In genomic region chr2:22810851-22811250, GRCm38 (mm10) we compare ENCODE assay signal across 9 mouse cellular contexts. TPM values are rescaled to one million over a fixed set of nuclear protein-coding genes. Genes with fewer than 3 reads are reported as not detected.
DNase-seq lines count a peak whose midpoint lies in the region; ATAC-seq and TF ChIP-seq lines count a peak whose summit lies in the region.
"Had no signal": no experiment of that assay in that cellular context is flagged by ENCODE, and none has a peak within 500 bp of the region (broad histone marks: within the 10 kb centered on the region; RNA-seq: fewer than 3 reads in every experiment).

No protein-coding gene starts in this region.

- H3K27ac ChIP-seq in midbrain, embryonic 16.5 days (ENCODE audit: low read length), result no peak overlapping the region
- no peak overlapping the region for H3K27ac ChIP-seq in forebrain, embryonic 13.5 days
- H3K27ac ChIP-seq: embryonic facial prominence, embryonic 12.5 days had no signal

- H3K4me1 ChIP-seq in lung, adult 2 months (ENCODE audit: control insufficient read depth, insufficient read depth, low read length), result no peaks in the 10 kb centered on the region; the same call in 1 of the 2 replicates
- H3K4me1 ChIP-seq in midbrain, embryonic 16.5 days (ENCODE audit: control insufficient read depth, insufficient read depth, low read length), result no peaks in the 10 kb centered on the region
- no peaks in the 10 kb centered on the region for H3K4me1 ChIP-seq in forebrain, embryonic 13.5 days
- H3K4me1 ChIP-seq: embryonic facial prominence, embryonic 12.5 days had no signal

- no peak overlapping the region for H3K4me2 ChIP-seq in midbrain, embryonic 16.5 days (ENCODE audit: low read length)
- no peak overlapping the region for H3K4me2 ChIP-seq in forebrain, embryonic 13.5 days
- H3K4me2 ChIP-seq: embryonic facial prominence, embryonic 12.5 days had no signal

- intact Hi-C loops in heart, postnatal 10 days (cut with DNase I), result no loop called here

- no peaks in the 10 kb centered on the region for H3K36me3 ChIP-seq in midbrain, embryonic 16.5 days (ENCODE audit: control insufficient read depth, insufficient read depth, low read length)
- H3K36me3 ChIP-seq in forebrain, embryonic 13.5 days (ENCODE audit: poor library complexity, severe bottlenecking), result no peaks in the 10 kb centered on the region
- H3K36me3 ChIP-seq: embryonic facial prominence, embryonic 12.5 days had no signal

- ATAC-seq in activated CD4-positive, CD25-positive, alpha-beta regulatory T cell, adult 4 months, result peak; percentile 30
- no peak for ATAC-seq in midbrain, embryonic 16.5 days
- ATAC-seq in forebrain, embryonic 13.5 days, result no peak

- no peak for TF ChIP-seq CTCF in lung, adult 2 months (IDR thresholded peaks at IDR 0.05; ENCODE audit: insufficient read depth, low read length)

- H3K27me3 ChIP-seq in midbrain, embryonic 16.5 days (ENCODE audit: control insufficient read depth, insufficient read depth, low read depth, low read length), result no peaks in the 10 kb centered on the region
- H3K27me3 ChIP-seq in forebrain, embryonic 13.5 days, result no peaks in the 10 kb centered on the region
- H3K27me3 ChIP-seq: embryonic facial prominence, embryonic 12.5 days had no signal

- H3K9ac ChIP-seq in midbrain, embryonic 16.5 days (ENCODE audit: low read depth, low read length), result no peak overlapping the region
- H3K9ac ChIP-seq in forebrain, embryonic 13.5 days, result no peak overlapping the region
- H3K9ac ChIP-seq: embryonic facial prominence, embryonic 12.5 days had no signal

- no peak overlapping the region for H3K4me3 ChIP-seq in lung, adult 2 months (replicated peaks; ENCODE audit: extremely low read depth, low read depth, low read length)
- H3K4me3 ChIP-seq in midbrain, embryonic 16.5 days (ENCODE audit: low read depth, low read length), result no peak overlapping the region
- H3K4me3 ChIP-seq in forebrain, embryonic 13.5 days, result no peak overlapping the region
- H3K4me3 ChIP-seq: embryonic facial prominence, embryonic 12.5 days had no signal

- 78% methylated on average over 4 of the region's 4 CpGs for WGBS in lung, adult 2 months
- whole genome bisulfite sequencing in midbrain, embryonic 16.5 days, result 92% methylated on average over 4 of the region's 4 CpGs
- 88% methylated on average over 4 of the region's 4 CpGs for WGBS in forebrain, embryonic 13.5 days

- H3K9me3 ChIP-seq in midbrain, embryonic 16.5 days (replicated peaks; ENCODE audit: control insufficient read depth, low read length, poor library complexity, severe bottlenecking), result no peaks in the 10 kb centered on the region
- no peaks in the 10 kb centered on the region for H3K9me3 ChIP-seq in forebrain, embryonic 13.5 days (replicated peaks)
- H3K9me3 ChIP-seq: embryonic facial prominence, embryonic 12.5 days had no signal

- TF ChIP-seq POLR2A in lung, adult 2 months (IDR thresholded peaks at IDR 0.05; ENCODE audit: borderline replicate concordance, extremely low read depth, low read depth, low read length), result no peak

- peak; percentile 46 for DNase-seq in lung, adult 18-20 months
- DNase-seq in lung, adult 2 months, result no peak
- peak; percentile 13 to 18 for DNase-seq in heart, postnatal 10 days
- peak; percentile 79 to 83 for DNase-seq in monocyte, adult 2 months (ENCODE audit: low read depth in 1 of 2, low spot score in 2 of 2)
- DNase-seq in left cerebral cortex, adult 9 months (ENCODE audit: low spot score in 2 of 2), result no peak

RNA-seq across cellular contexts. Expression of gene Apbb1ip, which starts 37.0 kb away (rescaled TPM):
- polyA plus RNA-seq in lung, adult 2 months (2012; rRNA removed), result 5.5 and 6.1 TPM in 2 replicates
- polyA plus RNA-seq in activated CD4-positive, CD25-positive, alpha-beta regulatory T cell, adult 4 months (2017; shearing (Covaris generic)), result 10 to 100 TPM; 77.8 to 94.9 TPM
- 1 to 10 TPM; 3.0 to 3.2 TPM for total RNA-seq in heart, postnatal 10 days (2021)
- 0.70 and 0.91 TPM in 2 replicates for polyA plus RNA-seq in midbrain, embryonic 16.5 days (2015; fragmentation: Nextera tagmentation; extraction: Ambion mirVana)
- polyA plus RNA-seq in forebrain, embryonic 13.5 days (2015; fragmentation: Nextera tagmentation; extraction: Ambion mirVana), result 0.44 and 0.61 TPM in 2 replicates

Comparison
In these comparisons a context has a peak if more than half of its experiments do, and no peak if none do; other contexts are left out.
1. DNase-seq: peak in lung, adult 18-20 months (2 of 2), heart, postnatal 10 days (2 of 2) and monocyte, adult 2 months (2 of 2); none in lung, adult 2 months (single experiment) and left cerebral cortex, adult 9 months (0 of 2).
2. RNA of gene Apbb1ip, which starts 37.0 kb away (polyA plus RNA-seq): 77.8 to 94.9 TPM in activated CD4-positive, CD25-positive, alpha-beta regulatory T cell, adult 4 months; 5.5 to 6.1 TPM in lung, adult 2 months, 0.70 to 0.91 TPM in midbrain, embryonic 16.5 days and 0.44 to 0.61 TPM in forebrain, embryonic 13.5 days; every median in the first group is over 10 times any median in the second.